Mouse (Mus musculus) lung, embryonic 16.5 days (tissue): ENCODE data around the gene Kctd12b. TPM values are rescaled to one million over a fixed set of nuclear protein-coding genes. Genes with fewer than 3 reads are reported as not detected.
"Not testable (repeated sequence)": the region's sequence is repeated elsewhere in the genome, so short reads cannot be mapped to it uniquely, and the experiment has no call there.

Experiments used
- ATAC-seq: fragments of 200-750 bp; cut with Nextera tagmentation; 2 replicates; pipeline ENCODE4 v1.8.0; 2017; ENCODE audit warnings: low read depth, mild to moderate bottlenecking, moderate library complexity
- H3K27ac ChIP-seq: fragments of 300-500 bp; sonication (generic); 2 replicates; pipeline ENCODE4 v1.5.1; 2014; ENCODE audit warnings: mild to moderate bottlenecking, control low read depth, low read length
- H3K27me3 ChIP-seq: fragments of 300-500 bp; sonication (generic); 2 replicates; pipeline ENCODE4 v1.6.1; 2014; ENCODE audit warnings: low read depth, low read length, mixed read lengths; ENCODE audit not compliant: control insufficient read depth, insufficient read depth
- H3K36me3 ChIP-seq: fragments of 300-500 bp; sonication (generic); 2 replicates; pipeline ENCODE4 v1.6.1; 2014; ENCODE audit warnings: low read length; ENCODE audit not compliant: control insufficient read depth, insufficient read depth
- H3K4me1 ChIP-seq: fragments of 300-500 bp; sonication (generic); replicated peaks from 2 replicates; pipeline ENCODE4 v1.6.1; 2014; ENCODE audit warnings: low read length, mixed read lengths; ENCODE audit not compliant: control insufficient read depth, insufficient read depth
- H3K4me2 ChIP-seq: fragments of 300-500 bp; sonication (generic); 2 replicates; pipeline ENCODE4 v1.6.1; 2014; ENCODE audit warnings: low read depth, low read length, control low read depth
- H3K4me3 ChIP-seq: fragments of 300-500 bp; sonication (generic); 2 replicates; pipeline ENCODE4 v1.5.1; 2014; ENCODE audit warnings: mild to moderate bottlenecking, low read length, control low read depth
- H3K9ac ChIP-seq: fragments of 300-500 bp; sonication (generic); 2 replicates; pipeline ENCODE4 v1.6.1; 2014; ENCODE audit warnings: low read length, control low read depth
- H3K9me3 ChIP-seq: fragments of 300-500 bp; sonication (generic); 2 replicates; pipeline ENCODE4 v1.6.1; 2016; ENCODE audit warnings: low read length; ENCODE audit not compliant: control insufficient read depth
- WGBS: fragments of 180-500 bp; shearing (Covaris S2); extraction: QIAGEN DNeasy Blood & Tissue Kit; methylation state at CpG from one replicate; pipeline ENCODE4 v1.1.7; 2014; 5-methylcytosine and 5-hydroxymethylcytosine counted together
- polyA plus RNA-seq: library from polyadenylated mRNA; unstranded; fragments of >200 nt; fragmentation: Nextera tagmentation; extraction: Ambion mirVana; gene quantifications from 2 replicates; pipeline ENCODE4 v1.2.1, GENCODE M21; 2015

Kctd12b gene
- polyA plus RNA-seq, 1 experiment from 2014 or later = 11.4 TPM

DNA sequence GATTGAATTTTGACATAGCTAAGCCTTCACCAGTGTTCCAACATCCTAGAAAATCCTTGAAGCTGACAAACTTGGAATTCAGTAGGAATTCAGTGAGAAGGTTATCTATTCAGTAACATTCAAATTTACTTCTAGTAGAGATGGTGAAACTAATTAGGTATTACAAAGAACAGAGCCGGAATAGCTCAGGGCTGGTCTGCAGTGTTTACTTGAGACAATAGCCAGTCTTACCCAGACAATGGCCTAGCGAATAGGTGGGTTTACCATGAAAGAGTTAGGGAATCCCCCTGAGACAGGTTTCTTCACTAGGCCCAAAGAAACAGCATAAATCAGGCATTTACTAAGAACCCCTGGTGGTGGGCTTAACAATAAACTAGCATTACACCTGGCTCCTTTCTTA lies 28.0 kb downstream of the Kctd12b start:
- not testable (repeated sequence) for H3K4me1 ChIP-seq, ATAC-seq, H3K27ac ChIP-seq, H3K9ac ChIP-seq, H3K4me3 ChIP-seq, H3K36me3 ChIP-seq, H3K4me2 ChIP-seq, H3K9me3 ChIP-seq, H3K27me3 ChIP-seq
- WGBS = 58% methylated on average over 2 of the region's 2 CpGs

DNA sequence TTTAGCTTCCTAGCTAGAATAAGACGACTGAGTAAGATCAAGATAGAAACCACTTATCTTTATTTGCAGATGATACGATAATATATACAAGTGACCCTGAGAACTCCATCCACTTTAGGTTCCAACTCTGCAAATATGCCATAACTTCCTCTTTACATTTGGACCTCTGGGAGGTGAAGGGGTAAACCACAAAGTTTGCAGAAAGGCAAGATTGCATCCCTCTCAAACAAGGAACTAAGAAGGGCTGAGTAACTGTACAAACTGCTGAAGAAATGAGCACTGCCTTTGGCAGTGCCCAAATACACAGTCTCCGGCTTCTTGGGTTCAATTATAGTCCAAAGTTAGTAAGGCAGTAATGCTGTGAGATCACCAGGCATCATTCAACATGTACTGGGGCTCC lies 31.3 kb downstream of the Kctd12b start:
- Histone ChIP-seq H3K27me3 (no peaks in the 10 kb centered on the region), H3K36me3 (no peaks in the 10 kb centered on the region), H3K27ac (no peak overlapping the region), H3K9me3 (no peaks in the 10 kb centered on the region), H3K4me3 (no peak overlapping the region), H3K9ac (no peak overlapping the region), H3K4me2 (no peak overlapping the region), H3K4me1 (no peaks in the 10 kb centered on the region)
- no peak for ATAC-seq
- 41% methylated on average over 3 of the region's 3 CpGs for WGBS

DNA sequence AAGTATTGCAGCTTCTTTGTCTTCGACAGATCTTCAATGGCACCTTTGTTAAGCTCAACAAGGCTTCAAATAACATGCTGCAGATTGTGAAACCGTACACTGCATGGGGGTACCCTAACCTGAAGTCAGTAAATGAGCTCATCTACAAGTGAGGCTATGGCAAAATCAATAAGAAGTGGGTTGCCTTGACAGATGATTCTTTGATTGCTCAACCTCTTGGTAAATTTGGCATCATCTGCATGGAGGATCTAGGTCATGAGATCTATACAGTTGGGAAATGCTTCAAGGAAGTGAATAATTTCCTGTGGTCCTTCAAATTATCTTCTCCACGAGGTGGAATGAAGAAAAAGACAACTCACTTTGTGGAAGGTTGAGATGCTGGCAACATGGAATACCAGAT lies 39.2 kb downstream of the Kctd12b start:
- ATAC-seq = no peak
- no peaks in the 10 kb centered on the region for H3K4me1 ChIP-seq
- no peak overlapping the region for H3K4me3 ChIP-seq
- no peak overlapping the region for H3K4me2 ChIP-seq
- 57% methylated on average over 3 of the region's 3 CpGs for WGBS
- H3K36me3 ChIP-seq = no peaks in the 10 kb centered on the region
- no peaks in the 10 kb centered on the region for H3K9me3 ChIP-seq
- no peaks in the 10 kb centered on the region for H3K27me3 ChIP-seq
- H3K9ac ChIP-seq = no peak overlapping the region
- no peak overlapping the region for H3K27ac ChIP-seq

DNA sequence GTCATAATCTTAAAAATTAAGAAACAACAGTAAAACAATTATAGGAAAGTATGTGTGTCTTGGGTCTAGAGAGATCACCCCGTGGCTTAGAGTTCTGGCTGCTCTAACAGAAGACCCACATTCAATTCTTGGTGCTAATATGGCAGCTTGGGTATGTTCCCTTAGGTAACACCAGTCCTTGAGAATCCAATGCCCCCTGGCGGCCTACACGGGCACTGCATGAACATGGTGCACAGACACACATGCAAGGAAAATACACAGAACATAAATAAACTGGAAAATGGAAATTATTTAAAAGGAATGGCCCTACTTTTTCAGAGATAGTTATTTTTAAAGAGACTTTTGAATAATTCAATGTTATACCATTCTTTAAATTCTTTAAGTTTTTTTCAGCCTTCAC lies 55.6 kb downstream of the Kctd12b start:
- Histone ChIP-seq H3K4me1 (no peaks in the 10 kb centered on the region), H3K9ac (no peak overlapping the region), H3K27ac (no peak overlapping the region), H3K9me3 (no peaks in the 10 kb centered on the region), H3K4me3 (no peak overlapping the region), H3K4me2 (no peak overlapping the region), H3K36me3 (no peaks in the 10 kb centered on the region), H3K27me3 (no peaks in the 10 kb centered on the region)
- WGBS = 71% methylated on average over 3 of the region's 3 CpGs
- ATAC-seq = no peak

DNA sequence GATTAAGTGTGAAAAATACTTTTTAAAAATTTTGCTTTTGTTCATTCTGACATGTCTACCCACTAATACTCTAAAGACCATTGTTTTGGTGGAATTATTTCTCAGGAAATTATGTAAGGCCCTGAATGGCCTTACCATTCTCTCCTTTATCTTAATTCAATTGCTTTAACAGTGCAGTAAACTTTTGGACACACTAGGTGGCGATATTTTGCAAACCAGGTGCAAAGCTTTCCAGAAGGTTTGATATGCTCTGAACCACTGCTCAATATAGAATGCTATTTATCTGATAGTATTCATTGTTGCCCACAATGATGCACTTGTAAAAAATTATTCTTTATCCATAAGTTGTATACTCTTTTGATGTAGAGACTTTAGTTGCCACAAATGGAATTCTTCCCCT lies 59.9 kb downstream of the Kctd12b start:
- Histone ChIP-seq H3K4me2 (no peak overlapping the region), H3K36me3 (no peaks in the 10 kb centered on the region), H3K4me1 (no peaks in the 10 kb centered on the region), H3K9ac (no peak overlapping the region), H3K4me3 (no peak overlapping the region), H3K9me3 (no peaks in the 10 kb centered on the region), H3K27ac (no peak overlapping the region), H3K27me3 (no peaks in the 10 kb centered on the region)
- ATAC-seq = no peak
- WGBS = 4% methylated on average over 1 of the region's 1 CpGs

Other genes starting within 250 kb of the Kctd12b start
- 14.5 and 16.3 TPM in 2 replicates for gene Ubqln2, start 198.2 kb downstream of the Kctd12b start, polyA plus RNA-seq
- not detected in 2 replicates for gene Cypt3, start 137.8 kb downstream of the Kctd12b start, polyA plus RNA-seq
- 109 and 123 TPM in 2 replicates for gene Nbdy, start 27.2 kb upstream of the Kctd12b start, polyA plus RNA-seq
- 13.5 and 15.2 TPM in 2 replicates for gene Spin2c, start 135.8 kb upstream of the Kctd12b start, polyA plus RNA-seq